Mouse (Mus musculus): ENCODE data around the gene Pdpn. TPM values are rescaled to one million over a fixed set of nuclear protein-coding genes. Genes with fewer than 3 reads are reported as not detected.

Pdpn gene
- polyA plus RNA-seq, 1 experiment: 102 TPM

DNA sequence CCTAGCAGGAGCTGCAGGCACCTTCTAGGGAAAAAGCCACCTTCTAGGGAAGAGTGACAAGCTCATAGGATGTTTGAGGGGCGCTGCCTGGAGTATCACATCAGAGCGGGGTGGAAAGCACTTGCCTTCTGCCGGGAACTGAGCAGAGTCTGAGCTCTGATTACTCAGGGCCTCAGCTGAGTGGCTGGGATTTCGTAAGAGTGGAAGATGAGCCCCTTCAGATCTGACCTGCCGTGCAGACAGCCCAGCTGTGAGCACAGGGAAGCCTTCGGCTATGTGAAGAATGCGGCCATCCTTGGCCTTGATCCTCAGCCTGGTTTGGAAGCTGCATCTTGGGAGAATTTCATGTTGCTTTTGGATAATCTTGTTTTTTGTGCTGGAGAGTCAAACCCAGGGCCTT lies 10.5 kb downstream of the Pdpn start:
- peak overlapping the region; percentile 97 for H3K4me2 ChIP-seq (ENCODE audit: low read depth)
- peaks cover 9% of the 10 kb centered on the region for H3K36me3 ChIP-seq (ENCODE audit: control insufficient read depth, insufficient read depth)
- peaks cover 55% of the 10 kb centered on the region for H3K79me2 ChIP-seq (ENCODE audit: control insufficient read depth, insufficient read depth)
- H3K27me3 ChIP-seq (ENCODE audit: control insufficient read depth, insufficient read depth, insufficient read length): no peaks in the 10 kb centered on the region
- no peak overlapping the region for H3ac ChIP-seq (ENCODE audit: control insufficient read depth, insufficient read length)
- peak overlapping the region; percentile 9 for H3K4me3 ChIP-seq
- TF ChIP-seq CEBPB (IDR thresholded peaks at IDR 0.05; ENCODE audit: insufficient read depth, poor library complexity, severe bottlenecking) (peak; percentile 93), TCF12 (IDR thresholded peaks at IDR 0.05; ENCODE audit: insufficient read depth, poor library complexity, severe bottlenecking) (peak; percentile 37), E2F4 (IDR thresholded peaks at IDR 0.05; ENCODE audit: insufficient read depth) (no peak), MYOG (IDR thresholded peaks at IDR 0.05; ENCODE audit: control insufficient read depth in 1 of 3, insufficient read depth in 1 of 3, insufficient read length in 2 of 3, low read depth in 2 of 3) (peak; percentile 16 to 93 (median 47)), TCF3 (IDR thresholded peaks at IDR 0.05; ENCODE audit: insufficient read length, low read depth) (peak; percentile 40), MYOD1 (IDR thresholded peaks at IDR 0.05; ENCODE audit: control insufficient read depth in 1 of 3, insufficient read length in 2 of 3, low read depth in 2 of 3) (peak in 2 of 3 experiments; percentile 61 to 76)

DNA sequence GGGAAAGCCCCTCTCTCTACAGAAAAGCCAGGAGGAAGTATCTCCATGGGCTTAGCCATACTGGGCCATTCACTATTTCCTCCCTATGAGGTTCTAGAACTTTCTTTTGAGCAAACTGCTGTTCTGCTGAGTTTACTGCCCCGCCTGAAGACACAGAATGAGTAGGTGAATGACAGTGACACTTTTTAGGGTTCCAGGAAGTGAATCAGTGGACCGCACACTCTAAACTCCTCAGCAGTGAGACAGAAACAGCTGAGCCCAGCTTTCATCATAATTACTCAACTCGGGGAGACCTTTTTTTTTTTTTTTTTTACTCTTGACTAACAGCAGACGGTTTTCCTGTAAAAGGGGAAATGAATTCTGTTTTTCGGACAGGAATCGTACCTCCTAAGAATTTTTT lies 10.9 kb downstream of the Pdpn start:
- peak overlapping the region; percentile 9 for H3K4me3 ChIP-seq
- H3ac ChIP-seq (ENCODE audit: control insufficient read depth, insufficient read length): no peak overlapping the region
- H3K4me2 ChIP-seq (ENCODE audit: low read depth): peak overlapping the region; percentile 97
- peaks cover 51% of the 10 kb centered on the region for H3K79me2 ChIP-seq (ENCODE audit: control insufficient read depth, insufficient read depth)
- H3K27me3 ChIP-seq (ENCODE audit: control insufficient read depth, insufficient read depth, insufficient read length): no peaks in the 10 kb centered on the region
- peaks cover 8% of the 10 kb centered on the region for H3K36me3 ChIP-seq (ENCODE audit: control insufficient read depth, insufficient read depth)
- TF ChIP-seq SRF (IDR thresholded peaks at IDR 0.05; ENCODE audit: control insufficient read depth, insufficient read length, low read depth): no peak
- TF ChIP-seq REST (IDR thresholded peaks at IDR 0.05; ENCODE audit: insufficient read depth, insufficient read length): no peak
- TF ChIP-seq CEBPB (IDR thresholded peaks at IDR 0.05; ENCODE audit: insufficient read depth, poor library complexity, severe bottlenecking): peak; percentile 68; the same call in 1 of the 2 replicates
- TF ChIP-seq MYOD1 (IDR thresholded peaks at IDR 0.05; ENCODE audit: control insufficient read depth in 1 of 3, insufficient read length in 2 of 3, low read depth in 2 of 3): peak in 2 of 3 experiments; percentile 51 to 57
- no peak for TF ChIP-seq TCF3 (IDR thresholded peaks at IDR 0.05; ENCODE audit: insufficient read length, low read depth)
- TF ChIP-seq MYOG (IDR thresholded peaks at IDR 0.05; ENCODE audit: control insufficient read depth in 1 of 3, insufficient read depth in 1 of 3, insufficient read length in 2 of 3, low read depth in 2 of 3): peak in 1 of 3 experiments; percentile 32

DNA sequence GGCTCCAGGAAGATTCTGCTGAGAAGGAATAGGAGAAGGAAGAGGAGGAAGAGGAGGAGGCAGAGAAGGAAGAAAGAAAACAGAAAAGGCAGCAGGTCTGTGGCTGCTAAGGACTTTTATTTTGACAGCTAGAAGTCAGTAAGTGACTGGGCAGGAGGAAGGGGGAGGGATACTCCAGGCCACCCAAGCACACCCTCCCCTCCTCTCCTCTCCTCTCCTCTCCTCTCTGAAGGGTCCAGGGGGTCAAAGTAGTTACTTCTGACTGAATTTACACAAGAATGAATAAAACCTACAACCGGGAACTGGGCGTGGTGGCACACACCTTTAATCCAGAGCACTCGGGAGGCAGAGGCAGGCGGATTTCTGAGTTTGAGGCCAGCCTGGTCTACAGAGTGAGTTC lies 12.3 kb downstream of the Pdpn start:
- Histone ChIP-seq H3ac (ENCODE audit: control insufficient read depth, insufficient read length) (no peak overlapping the region), H3K27me3 (ENCODE audit: control insufficient read depth, insufficient read depth, insufficient read length) (no peaks in the 10 kb centered on the region), H3K36me3 (ENCODE audit: control insufficient read depth, insufficient read depth) (peaks cover 4% of the 10 kb centered on the region), H3K4me2 (ENCODE audit: low read depth) (no peak overlapping the region), H3K4me3 (no peak overlapping the region), H3K79me2 (ENCODE audit: control insufficient read depth, insufficient read depth) (peaks cover 42% of the 10 kb centered on the region)
- TF ChIP-seq USF1 (IDR thresholded peaks at IDR 0.05; ENCODE audit: low read depth) (no peak), MAX (IDR thresholded peaks at IDR 0.05; ENCODE audit: low read depth) (no peak), POLR2A (IDR thresholded peaks at IDR 0.05; ENCODE audit: insufficient read length, low read depth) (no peak), TCF3 (IDR thresholded peaks at IDR 0.05; ENCODE audit: insufficient read length, low read depth) (no peak), MYOD1 (IDR thresholded peaks at IDR 0.05; ENCODE audit: control insufficient read depth in 1 of 3, insufficient read length in 2 of 3, low read depth in 2 of 3) (no peak)

DNA sequence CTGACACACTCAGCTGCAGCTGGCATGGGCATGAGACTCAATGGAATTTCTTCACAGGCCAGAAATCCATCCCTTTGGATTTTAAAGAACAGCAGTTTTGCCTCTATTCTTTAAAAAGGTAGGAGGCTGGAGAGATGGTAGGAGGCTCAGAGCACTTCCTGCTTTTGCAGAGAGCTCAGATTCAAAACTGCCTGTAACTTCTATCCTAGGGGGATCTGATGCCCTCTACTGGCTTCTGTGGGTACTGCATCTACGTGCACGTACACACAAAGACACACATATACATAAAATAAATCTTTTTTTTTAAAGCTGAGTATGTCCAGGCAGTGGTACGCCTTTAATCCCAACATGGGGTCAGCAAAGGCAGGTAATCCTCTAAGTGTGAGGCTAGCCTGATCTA lies 19.2 kb downstream of the Pdpn start:
- H3K36me3 ChIP-seq (ENCODE audit: control insufficient read depth, insufficient read depth): peaks cover 4% of the 10 kb centered on the region
- TF ChIP-seq SRF (IDR thresholded peaks at IDR 0.05; ENCODE audit: control insufficient read depth, insufficient read length, low read depth) (no peak), MYOD1 (IDR thresholded peaks at IDR 0.05; ENCODE audit: control insufficient read depth in 1 of 3, insufficient read length in 2 of 3, low read depth in 2 of 3) (no peak)
- peak overlapping the region; percentile 86 for H3K4me2 ChIP-seq (ENCODE audit: low read depth)

DNA sequence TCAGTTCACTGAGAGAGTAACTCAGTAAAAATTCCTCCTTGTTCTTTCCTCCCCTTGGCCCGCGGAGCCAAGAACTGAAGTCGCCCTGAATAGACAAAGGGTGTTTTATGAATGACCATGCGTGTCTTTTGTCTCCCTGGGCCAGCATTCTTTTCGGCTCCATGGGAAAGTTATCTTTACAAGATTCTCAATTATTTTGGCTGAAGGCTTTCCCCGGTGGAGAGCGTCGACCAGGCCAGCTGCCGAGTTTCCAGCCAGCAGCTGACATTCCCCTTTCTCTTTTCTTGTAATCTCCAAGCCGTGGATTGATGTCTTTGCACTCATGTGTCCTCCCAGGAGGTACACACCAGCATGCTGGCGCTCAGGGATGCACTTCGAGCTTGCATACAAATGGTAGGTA lies 19.7 kb downstream of the Pdpn start:
- H3K4me2 ChIP-seq (ENCODE audit: low read depth): peak overlapping the region; percentile 86
- no peaks in the 10 kb centered on the region for H3K27me3 ChIP-seq (ENCODE audit: control insufficient read depth, insufficient read depth, insufficient read length)
- peaks cover 4% of the 10 kb centered on the region for H3K36me3 ChIP-seq (ENCODE audit: control insufficient read depth, insufficient read depth)
- no peak overlapping the region for H3K4me3 ChIP-seq
- no peak overlapping the region for H3ac ChIP-seq (ENCODE audit: control insufficient read depth, insufficient read length)
- peaks cover 21% of the 10 kb centered on the region for H3K79me2 ChIP-seq (ENCODE audit: control insufficient read depth, insufficient read depth)
- TF ChIP-seq MYOG (IDR thresholded peaks at IDR 0.05; ENCODE audit: control insufficient read depth in 1 of 3, insufficient read depth in 1 of 3, insufficient read length in 2 of 3, low read depth in 2 of 3) (peak in 1 of 3 experiments; percentile 65), MYOD1 (IDR thresholded peaks at IDR 0.05; ENCODE audit: control insufficient read depth in 1 of 3, insufficient read length in 2 of 3, low read depth in 2 of 3) (peak in 1 of 3 experiments; percentile 32), USF1 (IDR thresholded peaks at IDR 0.05; ENCODE audit: low read depth) (no peak), POLR2A (IDR thresholded peaks at IDR 0.05; ENCODE audit: insufficient read length, low read depth) (no peak), CEBPB (IDR thresholded peaks at IDR 0.05; ENCODE audit: insufficient read depth, poor library complexity, severe bottlenecking) (no peak)

More for the DNA sequence above, 19.2 kb downstream of the Pdpn start:
- H3K4me3 ChIP-seq: no peak overlapping the region
- peaks cover 26% of the 10 kb centered on the region for H3K79me2 ChIP-seq (ENCODE audit: control insufficient read depth, insufficient read depth)
- no peaks in the 10 kb centered on the region for H3K27me3 ChIP-seq (ENCODE audit: control insufficient read depth, insufficient read depth, insufficient read length)
- no peak overlapping the region for H3ac ChIP-seq (ENCODE audit: control insufficient read depth, insufficient read length)

DNA sequence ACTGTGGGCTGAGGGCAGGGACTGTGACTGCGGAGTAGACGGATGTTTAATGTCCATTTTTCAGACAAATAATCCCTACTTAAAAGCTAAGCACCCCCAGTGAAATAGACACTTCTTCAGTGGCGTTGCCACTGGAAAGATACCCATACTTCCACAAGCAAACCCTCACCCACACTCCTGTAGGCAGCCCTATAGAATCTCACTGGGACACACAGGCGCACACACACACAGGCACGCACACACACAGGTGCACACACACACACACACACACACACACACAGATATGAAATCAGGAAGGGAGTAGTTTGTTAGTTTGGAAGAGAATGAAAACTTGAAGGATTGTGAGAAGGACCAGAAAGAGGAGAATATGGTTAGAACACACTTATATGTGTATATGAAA lies 20.3 kb downstream of the Pdpn start:
- no peak for TF ChIP-seq E2F4 (IDR thresholded peaks at IDR 0.05; ENCODE audit: insufficient read depth)
- TF ChIP-seq POLR2A (IDR thresholded peaks at IDR 0.05; ENCODE audit: insufficient read length, low read depth): no peak
- TF ChIP-seq TCF3 (IDR thresholded peaks at IDR 0.05; ENCODE audit: insufficient read length, low read depth): no peak
- no peak for TF ChIP-seq POLR2AphosphoS2 (IDR thresholded peaks at IDR 0.05; ENCODE audit: insufficient read length, low read depth)
- H3K27me3 ChIP-seq (ENCODE audit: control insufficient read depth, insufficient read depth, insufficient read length): no peaks in the 10 kb centered on the region
- peaks cover 4% of the 10 kb centered on the region for H3K36me3 ChIP-seq (ENCODE audit: control insufficient read depth, insufficient read depth)
- H3K4me2 ChIP-seq (ENCODE audit: low read depth): peak overlapping the region; percentile 86
- peaks cover 19% of the 10 kb centered on the region for H3K79me2 ChIP-seq (ENCODE audit: control insufficient read depth, insufficient read depth)
- H3K4me3 ChIP-seq: peak overlapping the region; percentile 10
- H3ac ChIP-seq (ENCODE audit: control insufficient read depth, insufficient read length): no peak overlapping the region
